Mouse (Mus musculus): ENCODE data around the gene B430218F22Rik. TPM values are rescaled to one million over a fixed set of nuclear protein-coding genes. Genes with fewer than 3 reads are reported as not detected.
"Not testable (repeated sequence)": the region's sequence is repeated elsewhere in the genome, so short reads cannot be mapped to it uniquely, and the experiment has no call there.

The B430218F22Rik gene
- under 1 TPM; 0.28 to 0.54 TPM for total RNA-seq (2021)
- long read RNA-seq = 0 reads

GRCm38 (mm10) chr13:118386511-118387447 lies at the start of gene B430218F22Rik, which contains the start of gene Mrps30:
B430218F22Rik (plus strand) TSS chr13:118386630.
Mrps30 (minus strand) TSS chr13:118387252.
- peak; percentile 92 to 97 for DNase-seq (ENCODE audit: low spot score in 2 of 2)

- peak in 1 of 2 experiments; percentile 28 for DNase-seq (ENCODE audit: low spot score in 2 of 2)
These were observed 36.2 kb upstream of the B430218F22Rik start for GRCm38 (mm10) chr13:118350257-118350656.

- no peak for DNase-seq (ENCODE audit: low spot score in 2 of 2)
These were observed 35.6 kb upstream of the B430218F22Rik start for GRCm38 (mm10) chr13:118350870-118351269.

DNA sequence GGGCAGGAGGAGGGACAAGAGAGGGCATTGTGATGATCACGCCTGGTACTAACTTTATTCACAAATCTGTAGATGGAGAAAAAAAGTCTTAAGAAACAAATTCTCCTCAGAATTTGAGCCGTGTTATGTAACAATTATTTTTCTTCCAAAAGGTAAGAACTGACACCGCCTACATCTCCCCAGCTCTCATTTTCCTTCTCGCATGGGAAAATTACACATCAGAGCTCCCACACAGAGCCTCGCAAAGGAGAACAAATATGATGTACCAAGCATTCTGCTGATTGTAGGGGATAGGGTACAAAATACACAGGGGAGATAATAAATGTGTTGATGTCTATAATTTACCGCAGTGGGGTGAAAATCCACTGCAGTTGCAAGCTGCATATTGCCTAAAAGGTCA lies 23.1 kb upstream of the B430218F22Rik start:
- peak in 1 of 2 experiments; percentile 39 for DNase-seq (ENCODE audit: low spot score in 2 of 2)

GRCm38 (mm10) chr13:118365774-118366173 lies 20.7 kb upstream of the B430218F22Rik start:
- DNase-seq (ENCODE audit: low spot score in 2 of 2) = no peak

DNA sequence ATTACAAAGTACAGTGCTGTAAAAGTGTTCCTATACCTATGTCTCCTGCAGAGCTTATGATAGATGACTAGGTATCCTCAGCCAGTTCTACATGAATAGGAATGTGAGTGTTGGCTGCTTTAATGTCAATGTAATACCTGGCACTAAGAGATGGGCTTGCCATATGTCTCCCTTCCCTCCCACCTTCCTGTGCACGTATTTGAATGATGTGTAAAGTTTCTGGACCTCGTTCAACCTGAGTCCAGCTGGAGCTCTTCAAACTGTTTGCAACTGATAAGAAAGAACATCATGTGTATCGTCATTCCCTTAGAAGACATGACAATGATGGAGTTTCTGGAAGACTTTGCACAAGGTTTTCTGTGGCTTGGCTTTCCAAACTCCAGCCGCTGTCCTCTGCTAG lies 13.6 kb upstream of the B430218F22Rik start:
- DNase-seq (ENCODE audit: low spot score in 2 of 2) = peak in 1 of 2 experiments; percentile 24

DNA sequence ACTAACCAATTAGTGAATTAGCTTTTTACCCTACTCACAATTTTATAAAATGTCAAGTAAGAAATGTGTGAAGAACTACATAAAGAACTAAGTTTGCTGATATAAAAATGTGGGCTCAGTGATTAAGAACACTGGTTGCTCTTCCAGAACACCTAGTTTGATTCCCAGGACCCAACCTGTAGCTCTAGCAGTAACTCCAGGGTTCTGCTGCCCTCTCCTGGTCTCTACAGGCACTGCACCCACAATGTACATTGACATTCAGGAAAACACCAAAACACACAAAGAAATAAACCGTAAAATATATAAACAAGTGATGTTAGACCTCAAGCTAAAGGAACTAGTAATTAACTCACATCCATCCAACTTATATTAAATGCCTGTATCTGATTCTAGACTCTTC lies 7.3 kb upstream of the B430218F22Rik start:
- peak; percentile 48 to 76 for DNase-seq (ENCODE audit: low spot score in 2 of 2)

- DNase-seq (ENCODE audit: low spot score in 2 of 2) = no peak
These were observed 6.0 kb upstream of the B430218F22Rik start for GRCm38 (mm10) chr13:118380381-118380780.

DNA sequence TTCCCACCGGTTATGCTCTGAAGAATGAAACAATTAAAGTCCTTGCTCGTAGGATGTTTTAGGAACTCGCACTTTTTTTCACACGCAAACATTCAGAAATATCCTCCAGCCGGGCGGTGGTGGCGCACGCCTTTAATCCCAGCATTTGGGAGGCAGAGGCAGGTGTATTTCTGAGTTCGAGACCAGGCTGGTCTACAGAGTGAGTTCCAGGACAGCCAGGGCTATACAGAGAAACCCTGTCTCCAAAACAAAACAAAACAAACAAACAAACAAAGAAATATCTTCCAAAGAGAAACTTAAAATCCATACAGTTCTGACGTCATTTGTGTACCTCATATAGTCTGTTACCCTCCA lies 995 bp downstream of the B430218F22Rik start:
- not testable (repeated sequence) for DNase-seq (ENCODE audit: low spot score in 2 of 2)

DNA sequence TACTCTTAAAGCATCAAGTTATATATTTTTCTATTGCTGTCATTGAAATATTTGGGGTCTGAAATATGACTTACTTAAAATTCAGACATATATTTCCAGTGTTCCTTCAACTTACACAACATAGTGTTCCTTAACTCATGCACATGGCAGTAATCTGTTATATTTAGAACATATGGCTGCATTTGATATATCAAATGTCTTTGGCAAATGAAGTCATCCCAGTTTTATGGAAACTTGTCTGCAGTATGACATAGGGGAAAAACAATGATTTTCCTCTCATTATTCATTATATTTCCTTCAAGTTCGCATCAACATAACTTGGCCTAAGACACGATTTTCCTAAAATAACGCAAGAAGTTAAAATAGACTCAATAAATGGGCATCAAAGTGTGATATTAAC lies 9.4 kb downstream of the B430218F22Rik start:
- DNase-seq (ENCODE audit: low spot score in 2 of 2) = no peak

DNA sequence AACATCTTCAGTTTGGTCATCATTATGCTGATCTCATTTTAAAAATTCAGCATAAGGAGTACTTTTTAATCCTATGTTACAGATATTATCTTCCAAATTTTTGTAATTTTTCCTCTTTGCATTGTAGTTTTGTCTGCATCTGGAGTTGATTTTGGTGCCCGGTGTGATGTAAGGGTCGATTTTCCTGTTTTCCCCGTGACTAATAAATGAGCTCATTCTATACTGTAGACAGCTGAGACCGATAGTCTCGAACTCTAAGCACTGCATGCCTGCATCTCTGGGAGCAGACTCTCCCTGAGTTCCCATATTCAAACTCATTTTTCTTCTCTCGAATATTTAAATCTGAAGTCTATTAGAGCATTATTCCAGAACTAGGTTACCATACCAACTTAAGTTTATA lies 13.9 kb downstream of the B430218F22Rik start:
- no peak for DNase-seq (ENCODE audit: low spot score in 2 of 2)

DNA sequence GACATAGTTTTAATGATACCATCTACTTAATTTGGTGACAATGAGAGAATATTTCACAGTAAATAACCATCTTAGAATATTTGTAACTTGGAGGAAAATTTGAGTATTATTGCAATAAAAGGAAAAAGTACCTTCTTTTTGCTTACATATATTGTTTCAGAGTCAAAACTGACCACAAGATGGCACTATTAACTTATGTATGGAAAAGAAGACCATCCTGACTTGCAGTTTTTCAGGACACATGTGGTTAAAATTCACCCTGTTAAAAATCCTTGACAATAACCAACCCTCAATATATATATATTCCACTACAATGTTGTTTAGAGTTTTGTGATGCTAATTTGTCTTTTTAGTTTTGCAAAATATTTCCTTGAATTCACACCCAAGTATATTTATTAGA lies 17.1 kb downstream of the B430218F22Rik start:
- peak in 1 of 2 experiments; percentile 56 for DNase-seq (ENCODE audit: low spot score in 2 of 2)

DNA sequence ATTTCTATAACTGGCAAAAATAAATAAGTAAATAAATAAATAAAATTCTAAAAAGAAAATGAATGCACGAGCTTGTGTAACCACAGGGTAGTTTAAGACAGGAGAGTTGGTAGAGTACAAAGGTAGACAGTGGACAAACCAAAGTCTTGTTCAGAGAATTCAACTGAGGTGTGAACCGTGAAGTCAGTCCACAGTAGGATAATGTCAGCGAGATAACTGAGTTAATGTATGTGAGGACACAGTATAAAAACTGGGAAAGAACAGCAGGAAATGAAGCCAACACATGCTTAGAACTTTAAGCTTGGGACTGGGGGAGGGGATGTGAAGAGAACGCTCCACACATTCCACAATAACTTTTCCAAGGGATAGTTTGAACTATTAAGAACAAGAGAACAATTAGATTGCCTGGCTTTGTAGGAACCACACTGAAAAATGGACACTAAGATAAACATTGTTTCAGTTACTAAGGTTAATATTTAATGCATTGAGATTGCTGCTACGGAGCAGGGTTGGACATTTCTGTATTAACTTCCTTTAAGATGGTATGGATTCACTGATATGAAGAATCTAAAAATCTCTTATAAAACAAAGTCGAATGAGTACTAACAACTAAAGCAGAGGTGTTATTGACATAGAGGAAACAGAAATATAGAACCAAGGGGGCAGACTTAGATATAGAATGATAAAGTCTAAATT lies 25.0 kb downstream of the B430218F22Rik start:
- DNase-seq (ENCODE audit: low spot score in 2 of 2) = no peak

- DNase-seq (ENCODE audit: low spot score in 2 of 2) = no peak
These were observed 31.7 kb downstream of the B430218F22Rik start for GRCm38 (mm10) chr13:118418163-118418562.

DNA sequence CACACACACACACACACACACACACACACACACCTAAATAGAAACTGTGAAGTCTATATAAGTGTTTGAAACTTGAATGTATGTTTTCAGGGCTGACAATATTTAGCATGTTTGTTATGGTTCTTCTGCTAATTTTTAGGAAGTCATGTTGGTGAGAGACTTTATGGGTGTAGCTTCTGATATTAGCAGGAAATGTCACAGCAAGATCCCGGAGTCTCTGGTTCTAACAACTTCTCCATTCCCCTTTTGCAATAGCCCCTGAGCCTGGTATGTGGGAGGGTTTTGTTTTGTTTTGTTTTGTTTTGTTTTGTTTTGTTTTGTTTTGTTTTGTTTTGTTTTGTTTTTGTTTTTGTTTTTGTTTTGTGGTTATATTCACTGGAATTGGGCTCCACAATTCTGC lies 34.0 kb downstream of the B430218F22Rik start:
- no peak for DNase-seq (ENCODE audit: low spot score in 2 of 2)

GRCm38 (mm10) chr13:118420847-118421246 lies 34.4 kb downstream of the B430218F22Rik start:
- DNase-seq (ENCODE audit: low spot score in 2 of 2) = no peak

Other genes starting within 250 kb of the B430218F22Rik start
- gene Mrps30, start 622 bp downstream of the B430218F22Rik start, total RNA-seq (2021) = 10 to 100 TPM; 17.0 to 17.4 TPM

All from layer of hippocampus, adult 18-20 months (tissue).